Mouse (Mus musculus): ENCODE results near the gene Pmepa1. TPM values are rescaled to one million over a fixed set of nuclear protein-coding genes. Genes with fewer than 3 reads are reported as not detected.
A peak's percentile ranks its signal among the peaks of the same experiment; 100 is the strongest.

The Pmepa1 gene
- polyA plus RNA-seq, 1 experiment from 2014 or later = 4.1 TPM

DNA sequence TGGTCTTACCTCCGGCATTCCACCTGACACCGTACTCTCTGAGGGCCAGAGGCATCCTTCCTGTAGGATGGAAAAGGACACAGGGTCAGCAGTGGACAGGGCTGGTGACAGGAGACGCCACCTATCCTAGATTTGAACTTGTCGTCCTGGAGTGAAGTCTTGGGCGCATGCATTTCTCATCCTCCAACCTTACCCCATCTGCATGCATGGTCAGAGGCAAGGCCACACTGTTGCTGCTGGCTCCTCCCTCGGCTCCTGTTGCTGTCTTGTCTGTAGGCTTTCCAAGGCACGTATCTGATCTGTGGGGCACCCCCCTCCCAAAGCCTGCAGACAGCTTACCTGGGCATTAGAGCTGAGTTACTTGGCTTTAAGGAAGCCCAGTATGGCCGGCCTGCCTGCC lies 47.8 kb downstream of the Pmepa1 start:
- H3K9me3 ChIP-seq (replicated peaks; ENCODE audit: control insufficient read depth, low read length) = no peaks in the 10 kb centered on the region
- H3K36me3 ChIP-seq (ENCODE audit: control insufficient read depth, insufficient read depth) = peaks cover 40% of the 10 kb centered on the region
- 90% methylated on average over 8 of the region's 8 CpGs for WGBS
- no peak overlapping the region for H3K9ac ChIP-seq (ENCODE audit: low read length)
- ATAC-seq (replicated peaks; ENCODE audit: extremely low read depth, insufficient read depth, low FRiP score) = no peak
- no peak overlapping the region for H3K4me3 ChIP-seq (ENCODE audit: low read length)
- H3K27me3 ChIP-seq (ENCODE audit: control insufficient read depth, insufficient read depth, low read length) = no peaks in the 10 kb centered on the region
- H3K4me1 ChIP-seq (ENCODE audit: control insufficient read depth, insufficient read depth, low read length) = peaks cover 6% of the 10 kb centered on the region; the same call in 1 of the 2 replicates
- no peak overlapping the region for H3K4me2 ChIP-seq (ENCODE audit: low read depth, low read length)
- no peak overlapping the region for H3K27ac ChIP-seq (ENCODE audit: low read length)

DNA sequence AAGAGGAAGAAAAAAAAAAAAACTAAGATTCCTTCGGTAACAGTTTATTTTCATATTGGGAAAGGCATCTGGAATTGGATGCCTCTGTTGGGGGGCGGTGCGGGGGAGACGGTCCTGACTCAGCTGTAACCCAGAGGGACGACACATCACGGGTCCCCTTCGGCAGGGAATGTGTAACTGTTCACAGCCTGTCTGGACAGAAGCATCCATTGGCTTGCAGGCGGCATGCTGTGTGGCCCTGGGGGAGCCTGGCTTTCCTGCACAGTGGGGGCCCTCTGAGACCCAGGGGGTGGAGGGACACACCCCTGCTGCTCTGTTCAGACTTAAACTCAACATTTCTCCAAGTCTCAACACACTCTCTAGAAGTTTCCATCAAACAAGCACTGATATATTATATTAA lies 49.5 kb downstream of the Pmepa1 start:
- H3K4me1 ChIP-seq (ENCODE audit: control insufficient read depth, insufficient read depth, low read length) = peaks cover 6% of the 10 kb centered on the region; the same call in 1 of the 2 replicates
- WGBS = 88% methylated on average over 8 of the region's 8 CpGs
- H3K36me3 ChIP-seq (ENCODE audit: control insufficient read depth, insufficient read depth) = peaks cover 29% of the 10 kb centered on the region
- H3K4me3 ChIP-seq (ENCODE audit: low read length) = no peak overlapping the region
- H3K9ac ChIP-seq (ENCODE audit: low read length) = no peak overlapping the region
- no peak for ATAC-seq (replicated peaks; ENCODE audit: extremely low read depth, insufficient read depth, low FRiP score)
- no peak overlapping the region for H3K27ac ChIP-seq (ENCODE audit: low read length)
- no peak overlapping the region for H3K4me2 ChIP-seq (ENCODE audit: low read depth, low read length)
- H3K27me3 ChIP-seq (ENCODE audit: control insufficient read depth, insufficient read depth, low read length) = no peaks in the 10 kb centered on the region
- H3K9me3 ChIP-seq (replicated peaks; ENCODE audit: control insufficient read depth, low read length) = no peaks in the 10 kb centered on the region

DNA sequence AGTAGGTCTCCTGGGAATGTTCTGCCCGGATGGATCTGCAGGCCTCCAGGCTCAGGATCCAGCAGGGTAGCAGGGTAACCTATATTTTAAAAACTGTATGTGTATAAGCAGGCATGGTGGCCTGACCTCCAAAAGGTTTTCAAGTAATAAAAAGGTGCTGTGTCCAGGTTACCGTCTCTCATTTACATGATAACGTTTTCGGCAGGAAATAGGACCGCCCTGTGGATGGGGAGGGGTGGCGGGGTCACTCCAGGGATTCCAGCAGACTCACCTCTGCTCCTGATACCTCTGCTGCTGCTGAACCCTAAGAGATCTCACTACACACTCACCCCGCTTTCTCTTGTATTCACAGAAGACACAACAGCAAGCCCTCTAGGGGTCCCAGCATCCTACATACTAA lies 50.4 kb downstream of the Pmepa1 start:
- H3K4me3 ChIP-seq (ENCODE audit: low read length) = no peak overlapping the region
- H3K36me3 ChIP-seq (ENCODE audit: control insufficient read depth, insufficient read depth) = peaks cover 25% of the 10 kb centered on the region
- WGBS = 78% methylated on average over 7 of the region's 7 CpGs
- H3K4me2 ChIP-seq (ENCODE audit: low read depth, low read length) = no peak overlapping the region
- ATAC-seq (replicated peaks; ENCODE audit: extremely low read depth, insufficient read depth, low FRiP score) = no peak
- no peaks in the 10 kb centered on the region for H3K9me3 ChIP-seq (replicated peaks; ENCODE audit: control insufficient read depth, low read length)
- H3K9ac ChIP-seq (ENCODE audit: low read length) = no peak overlapping the region
- no peaks in the 10 kb centered on the region for H3K27me3 ChIP-seq (ENCODE audit: control insufficient read depth, insufficient read depth, low read length)
- peaks cover 6% of the 10 kb centered on the region; the same call in 1 of the 2 replicates for H3K4me1 ChIP-seq (ENCODE audit: control insufficient read depth, insufficient read depth, low read length)
- H3K27ac ChIP-seq (ENCODE audit: low read length) = no peak overlapping the region

DNA sequence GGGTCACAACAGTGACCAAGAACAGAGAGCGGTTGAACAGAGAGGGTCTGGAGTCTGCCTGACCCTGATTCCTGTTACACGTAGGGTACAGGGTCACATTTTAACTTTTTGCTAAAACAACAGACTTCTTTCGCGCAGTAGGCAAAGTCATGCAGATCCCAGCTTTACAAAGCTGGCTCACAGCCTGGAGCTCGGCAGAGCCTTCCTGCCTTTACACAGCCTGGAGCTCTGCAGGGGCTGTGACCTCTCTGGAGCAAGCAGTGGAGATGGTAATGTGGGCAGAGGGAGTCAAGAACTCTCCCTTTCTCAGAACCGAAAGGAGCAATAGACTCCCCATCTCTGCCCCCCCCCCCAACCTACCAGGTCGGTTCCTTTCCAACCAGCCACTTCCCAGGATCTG lies 51.5 kb downstream of the Pmepa1 start:
- ATAC-seq (replicated peaks; ENCODE audit: extremely low read depth, insufficient read depth, low FRiP score) = no peak
- Histone ChIP-seq H3K27me3 (ENCODE audit: control insufficient read depth, insufficient read depth, low read length) (no peaks in the 10 kb centered on the region), H3K4me3 (ENCODE audit: low read length) (no peak overlapping the region), H3K9ac (ENCODE audit: low read length) (no peak overlapping the region), H3K27ac (ENCODE audit: low read length) (no peak overlapping the region), H3K36me3 (ENCODE audit: control insufficient read depth, insufficient read depth) (peaks cover 23% of the 10 kb centered on the region), H3K9me3 (replicated peaks; ENCODE audit: control insufficient read depth, low read length) (no peaks in the 10 kb centered on the region), H3K4me1 (ENCODE audit: control insufficient read depth, insufficient read depth, low read length) (peaks cover 2% of the 10 kb centered on the region; the same call in 1 of the 2 replicates), H3K4me2 (ENCODE audit: low read depth, low read length) (no peak overlapping the region)
- WGBS = 46% methylated on average over 7 of the region's 7 CpGs

DNA sequence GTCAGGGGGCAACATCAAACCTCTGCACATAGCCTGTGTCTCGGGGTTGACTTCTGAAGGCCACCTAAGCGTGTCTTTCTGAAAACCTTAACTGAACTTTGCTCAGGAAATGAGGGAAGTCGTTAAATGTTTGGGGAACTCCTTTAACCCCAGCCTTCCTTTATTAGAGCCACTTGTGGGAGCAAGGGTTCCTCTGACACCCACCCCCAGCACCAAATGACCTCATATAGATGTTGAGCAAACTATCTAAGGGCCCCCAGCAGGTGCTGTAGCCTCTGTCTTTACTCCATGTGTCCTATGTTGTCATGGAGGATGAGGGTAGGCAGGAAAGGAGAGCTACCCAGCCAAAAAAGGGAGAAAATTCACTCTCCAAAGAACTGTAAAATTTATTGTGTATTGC lies 52.2 kb downstream of the Pmepa1 start:
- H3K27ac ChIP-seq (ENCODE audit: low read length) = no peak overlapping the region
- H3K9ac ChIP-seq (ENCODE audit: low read length) = no peak overlapping the region
- no peak overlapping the region for H3K4me3 ChIP-seq (ENCODE audit: low read length)
- ATAC-seq (replicated peaks; ENCODE audit: extremely low read depth, insufficient read depth, low FRiP score) = no peak
- peaks cover 23% of the 10 kb centered on the region for H3K36me3 ChIP-seq (ENCODE audit: control insufficient read depth, insufficient read depth)
- H3K9me3 ChIP-seq (replicated peaks; ENCODE audit: control insufficient read depth, low read length) = no peaks in the 10 kb centered on the region
- 43% methylated on average over 3 of the region's 3 CpGs for WGBS
- no peaks in the 10 kb centered on the region for H3K27me3 ChIP-seq (ENCODE audit: control insufficient read depth, insufficient read depth, low read length)
- no peaks in the 10 kb centered on the region; the same call in 1 of the 2 replicates for H3K4me1 ChIP-seq (ENCODE audit: control insufficient read depth, insufficient read depth, low read length)
- H3K4me2 ChIP-seq (ENCODE audit: low read depth, low read length) = no peak overlapping the region

DNA sequence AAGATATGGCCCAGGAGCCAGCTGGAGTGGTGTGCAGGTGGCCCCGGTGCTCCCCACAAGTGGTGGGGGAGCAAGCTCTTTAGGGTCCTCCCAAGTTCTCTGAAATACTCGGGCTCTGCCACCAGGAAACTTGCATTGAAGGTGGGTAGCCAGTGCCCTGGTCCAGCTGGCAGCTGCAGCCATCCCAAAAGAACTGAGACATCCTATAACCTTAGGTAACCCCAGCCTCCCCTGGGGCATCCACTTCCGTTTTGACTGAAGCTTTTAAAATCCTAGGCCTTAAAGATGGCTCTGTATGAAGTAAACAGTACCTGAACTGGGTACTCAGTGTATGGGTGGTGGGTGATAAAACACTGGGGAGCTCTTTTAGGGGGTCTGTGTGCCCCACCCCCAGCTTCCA lies 52.8 kb downstream of the Pmepa1 start:
- no peak overlapping the region for H3K4me3 ChIP-seq (ENCODE audit: low read length)
- H3K36me3 ChIP-seq (ENCODE audit: control insufficient read depth, insufficient read depth) = peaks cover 21% of the 10 kb centered on the region
- no peak overlapping the region for H3K9ac ChIP-seq (ENCODE audit: low read length)
- H3K27ac ChIP-seq (ENCODE audit: low read length) = no peak overlapping the region
- H3K27me3 ChIP-seq (ENCODE audit: control insufficient read depth, insufficient read depth, low read length) = no peaks in the 10 kb centered on the region
- no peak overlapping the region for H3K4me2 ChIP-seq (ENCODE audit: low read depth, low read length)
- no peaks in the 10 kb centered on the region; the same call in 1 of the 2 replicates for H3K4me1 ChIP-seq (ENCODE audit: control insufficient read depth, insufficient read depth, low read length)
- ATAC-seq (replicated peaks; ENCODE audit: extremely low read depth, insufficient read depth, low FRiP score) = no peak
- no peaks in the 10 kb centered on the region for H3K9me3 ChIP-seq (replicated peaks; ENCODE audit: control insufficient read depth, low read length)
- WGBS = 65% methylated on average over 3 of the region's 3 CpGs

DNA sequence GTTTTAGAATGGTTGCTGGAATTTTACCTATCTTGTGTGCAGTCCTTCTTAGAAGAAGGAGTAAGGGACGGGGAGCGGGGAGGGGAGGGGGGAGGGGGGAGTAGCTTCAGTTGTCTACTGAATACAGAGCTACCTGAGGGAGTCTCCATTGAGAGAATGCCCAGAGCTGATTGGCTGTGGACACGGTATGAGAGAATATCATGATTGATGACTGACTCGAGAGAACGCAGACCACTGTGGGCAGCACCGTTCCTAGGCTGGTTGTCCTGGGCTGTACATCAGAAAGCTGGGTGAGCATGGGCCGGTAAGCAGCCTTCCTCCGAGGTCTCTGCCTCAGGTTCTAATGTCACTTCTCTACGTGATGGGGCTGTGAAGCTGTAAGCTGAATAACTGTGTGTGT lies 55.6 kb downstream of the Pmepa1 start:
- no peak overlapping the region for H3K4me3 ChIP-seq (ENCODE audit: low read length)
- 91% methylated on average over 9 of the region's 9 CpGs for WGBS
- no peak overlapping the region for H3K4me2 ChIP-seq (ENCODE audit: low read depth, low read length)
- H3K4me1 ChIP-seq (ENCODE audit: control insufficient read depth, insufficient read depth, low read length) = no peaks in the 10 kb centered on the region; the same call in 1 of the 2 replicates
- H3K9ac ChIP-seq (ENCODE audit: low read length) = no peak overlapping the region
- H3K9me3 ChIP-seq (replicated peaks; ENCODE audit: control insufficient read depth, low read length) = no peaks in the 10 kb centered on the region
- no peak for ATAC-seq (replicated peaks; ENCODE audit: extremely low read depth, insufficient read depth, low FRiP score)
- H3K27ac ChIP-seq (ENCODE audit: low read length) = no peak overlapping the region
- 0 out of 2 replicates have a peak, but pooled peaks cover 2% of the 10 kb centered on the region for H3K27me3 ChIP-seq (ENCODE audit: control insufficient read depth, insufficient read depth, low read length)
- H3K36me3 ChIP-seq (ENCODE audit: control insufficient read depth, insufficient read depth) = no peaks in the 10 kb centered on the region; the same call in 1 of the 2 replicates

DNA sequence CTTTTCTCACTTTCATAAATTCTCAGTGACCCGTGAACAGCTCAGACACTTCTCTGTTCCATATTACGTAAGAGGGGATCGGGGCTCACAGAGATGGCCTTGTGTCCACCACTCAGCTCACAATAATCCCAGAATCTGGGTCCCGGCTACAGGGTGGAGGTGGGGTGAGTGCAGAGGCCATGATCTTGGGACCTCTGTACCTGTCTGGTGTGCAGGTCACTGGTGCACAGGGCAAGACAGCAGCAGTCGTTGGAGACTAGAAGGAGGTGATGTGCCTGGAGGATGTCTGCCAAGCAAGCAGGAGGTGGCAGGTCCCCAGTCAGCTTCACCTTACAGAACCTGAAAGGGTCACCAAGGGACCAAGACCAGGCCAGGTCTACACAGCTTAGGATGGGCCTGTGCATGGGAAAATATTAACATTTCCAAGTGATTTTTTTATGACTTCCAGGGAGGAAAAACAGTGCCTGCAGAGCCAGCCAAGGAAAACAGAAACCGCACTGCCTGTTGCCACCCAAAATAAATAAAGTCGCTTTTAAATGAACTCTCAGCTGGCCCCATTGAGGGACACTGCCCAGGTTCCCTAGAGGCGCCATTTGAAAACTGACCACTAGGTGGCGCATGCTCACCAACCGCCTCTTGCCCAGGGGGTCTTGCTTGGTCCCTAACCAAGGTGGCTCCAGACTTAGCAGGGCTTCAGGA lies 56.9 kb downstream of the Pmepa1 start:
- no peaks in the 10 kb centered on the region for H3K36me3 ChIP-seq (ENCODE audit: control insufficient read depth, insufficient read depth)
- H3K4me2 ChIP-seq (ENCODE audit: low read depth, low read length) = no peak overlapping the region
- H3K4me3 ChIP-seq (ENCODE audit: low read length) = no peak overlapping the region
- H3K27me3 ChIP-seq (ENCODE audit: control insufficient read depth, insufficient read depth, low read length) = 0 out of 2 replicates have a peak, but pooled peaks cover 2% of the 10 kb centered on the region
- H3K27ac ChIP-seq (ENCODE audit: low read length) = peak overlapping the region; percentile 56; the same call in 1 of the 2 replicates
- no peak overlapping the region for H3K9ac ChIP-seq (ENCODE audit: low read length)
- WGBS = 40% methylated on average over 10 of the region's 10 CpGs
- H3K4me1 ChIP-seq (ENCODE audit: control insufficient read depth, insufficient read depth, low read length) = no peaks in the 10 kb centered on the region; the same call in 1 of the 2 replicates
- peak; percentile 41; the same call in 1 of the 2 replicates for ATAC-seq (replicated peaks; ENCODE audit: extremely low read depth, insufficient read depth, low FRiP score)
- H3K9me3 ChIP-seq (replicated peaks; ENCODE audit: control insufficient read depth, low read length) = peaks cover 4% of the 10 kb centered on the region

DNA sequence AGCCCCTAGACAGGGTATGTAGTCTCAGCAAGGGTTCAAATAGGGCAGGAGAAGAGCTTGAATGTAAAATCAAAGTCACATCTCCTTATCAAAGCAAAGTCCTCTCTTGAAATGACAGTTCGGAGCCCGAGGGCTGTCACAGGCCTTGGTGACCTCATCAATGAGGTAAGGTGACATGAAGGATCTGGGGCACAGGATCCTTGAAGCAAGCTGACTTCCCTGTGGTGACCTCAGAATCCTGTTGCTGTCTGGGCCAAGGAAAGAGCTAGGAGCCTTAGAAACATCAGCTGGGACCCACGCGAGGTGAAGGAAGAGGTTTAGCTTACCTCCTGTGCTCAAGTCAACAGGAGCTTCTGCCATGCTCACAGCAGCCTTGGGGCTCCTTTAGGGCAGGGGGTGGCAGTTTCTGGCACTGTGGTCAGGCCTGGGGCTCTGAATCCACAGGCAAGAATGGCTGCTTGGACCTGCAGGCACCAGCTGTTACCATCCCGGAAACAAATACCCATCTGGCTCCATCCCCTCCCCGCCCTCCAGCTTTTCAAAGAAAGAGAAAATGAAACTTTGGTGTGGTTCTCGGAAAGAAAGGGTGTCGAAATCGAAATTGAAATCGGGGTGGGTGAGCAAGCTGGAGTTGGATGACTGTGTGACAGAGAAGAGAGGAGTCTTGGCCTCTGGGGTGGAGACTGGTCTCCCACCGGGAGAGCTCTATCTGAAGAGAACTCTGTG lies 57.8 kb downstream of the Pmepa1 start, which contains the start of gene Zbp1:
TSS of gene Zbp1 (minus strand) at position 508 of the 726 bp plus-strand sequence.
- H3K9me3 ChIP-seq (replicated peaks; ENCODE audit: control insufficient read depth, low read length) = peaks cover 10% of the 10 kb centered on the region
- ATAC-seq (replicated peaks; ENCODE audit: extremely low read depth, insufficient read depth, low FRiP score) = no peak
- peak within 1 kb of the TSS; percentile 9; the same call in 1 of the 2 replicates for H3K4me3 ChIP-seq (ENCODE audit: low read length)
- no peaks in the 10 kb centered on the region; the same call in 1 of the 2 replicates for H3K4me1 ChIP-seq (ENCODE audit: control insufficient read depth, insufficient read depth, low read length)
- H3K36me3 ChIP-seq (ENCODE audit: control insufficient read depth, insufficient read depth) = no peaks in the 10 kb centered on the region
- WGBS = 56% methylated on average over 11 of the region's 11 CpGs
- H3K4me2 ChIP-seq (ENCODE audit: low read depth, low read length) = no peak within 1 kb of the TSS; the same call in 1 of the 2 replicates
- peak within 1 kb of the TSS; percentile 56; the same call in 1 of the 2 replicates for H3K27ac ChIP-seq (ENCODE audit: low read length)
- 0 out of 2 replicates have a peak, but pooled peaks cover 2% of the 10 kb centered on the region for H3K27me3 ChIP-seq (ENCODE audit: control insufficient read depth, insufficient read depth, low read length)
- H3K9ac ChIP-seq (ENCODE audit: low read length) = no peak within 1 kb of the TSS

Data from heart, embryonic 16.5 days (tissue).